Mouse (Mus musculus): ENCODE results near the gene Cyb5d1. TPM values are rescaled to one million over a fixed set of nuclear protein-coding genes. Genes with fewer than 3 reads are reported as not detected.
A peak's percentile ranks its signal among the peaks of the same experiment; 100 is the strongest.

Cyb5d1 gene
- polyA plus RNA-seq, 1 experiment from 2014 or later: 47.7 TPM

GRCm38 (mm10) chr11:69382478-69383105 lies 12.8 kb downstream of the Cyb5d1 start:
- no peaks in the 10 kb centered on the region for H3K27me3 ChIP-seq
- H3K4me1 ChIP-seq (replicated peaks): no peaks in the 10 kb centered on the region
- H3K4me2 ChIP-seq (replicated peaks): no peak overlapping the region
- ATAC-seq: no peak
- no peak overlapping the region for H3K4me3 ChIP-seq (replicated peaks)
- no peak overlapping the region for H3K27ac ChIP-seq
- H3K9me3 ChIP-seq: no peaks in the 10 kb centered on the region
- peaks cover 11% of the 10 kb centered on the region; the same call in 1 of the 2 replicates for H3K36me3 ChIP-seq
- 0 out of 2 replicates have a peak overlapping the region, but pooled peaks have one; percentile 7 for H3K9ac ChIP-seq (replicated peaks)
- WGBS: 69% methylated on average over 10 of the region's 10 CpGs

- Histone ChIP-seq H3K27me3 (no peaks in the 10 kb centered on the region), H3K4me2 (replicated peaks) (no peak overlapping the region), H3K4me3 (replicated peaks) (no peak overlapping the region), H3K36me3 (peaks cover 14% of the 10 kb centered on the region; the same call in 1 of the 2 replicates), H3K9ac (replicated peaks) (no peak overlapping the region), H3K9me3 (no peaks in the 10 kb centered on the region), H3K27ac (no peak overlapping the region), H3K4me1 (replicated peaks) (no peaks in the 10 kb centered on the region)
- 86% methylated on average over 6 of the region's 6 CpGs for WGBS
- ATAC-seq: no peak
Observed at GRCm38 (mm10) chr11:69381356-69381755, 14.1 kb downstream of the Cyb5d1 start.

GRCm38 (mm10) chr11:69379600-69379999 lies 15.8 kb downstream of the Cyb5d1 start:
- Histone ChIP-seq H3K4me2 (replicated peaks) (no peak overlapping the region), H3K36me3 (peaks cover 18% of the 10 kb centered on the region), H3K9ac (replicated peaks) (no peak overlapping the region), H3K4me3 (replicated peaks) (no peak overlapping the region), H3K27me3 (no peaks in the 10 kb centered on the region), H3K9me3 (no peaks in the 10 kb centered on the region), H3K27ac (no peak overlapping the region), H3K4me1 (replicated peaks) (no peaks in the 10 kb centered on the region)
- ATAC-seq: no peak
- 91% methylated on average over 3 of the region's 3 CpGs for WGBS

GRCm38 (mm10) chr11:69377766-69378165 lies 17.7 kb downstream of the Cyb5d1 start:
- WGBS: 80% methylated on average over 3 of the region's 3 CpGs
- Histone ChIP-seq H3K27ac (no peak overlapping the region), H3K4me3 (replicated peaks) (no peak overlapping the region), H3K4me2 (replicated peaks) (no peak overlapping the region), H3K9me3 (no peaks in the 10 kb centered on the region), H3K36me3 (peaks cover 22% of the 10 kb centered on the region), H3K27me3 (no peaks in the 10 kb centered on the region), H3K4me1 (replicated peaks) (0 out of 2 replicates have a peak, but pooled peaks cover 2% of the 10 kb centered on the region), H3K9ac (replicated peaks) (no peak overlapping the region)
- no peak for ATAC-seq

DNA sequence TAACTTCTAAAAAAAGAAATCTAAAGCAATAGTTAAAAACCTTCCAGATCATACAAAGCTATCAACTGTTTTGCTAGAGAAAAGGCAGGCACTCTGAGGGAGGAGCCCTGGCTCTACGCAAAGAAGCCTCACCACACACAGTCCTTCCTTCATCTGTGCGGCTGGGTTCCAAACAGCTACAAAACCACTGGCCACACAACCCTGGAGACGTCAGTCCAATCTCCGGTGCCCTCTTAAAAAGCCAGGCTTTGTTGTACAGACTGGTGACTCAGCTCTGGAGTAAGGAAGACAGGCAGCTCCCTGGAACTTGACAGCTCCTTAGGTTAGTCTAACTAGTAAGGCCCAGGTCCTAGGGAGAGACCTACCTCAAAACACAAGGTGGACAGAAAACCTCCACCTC lies 19.8 kb downstream of the Cyb5d1 start:
- Histone ChIP-seq H3K27me3 (no peaks in the 10 kb centered on the region), H3K4me2 (replicated peaks) (no peak overlapping the region), H3K27ac (no peak overlapping the region), H3K4me3 (replicated peaks) (no peak overlapping the region), H3K9me3 (no peaks in the 10 kb centered on the region), H3K9ac (replicated peaks) (no peak overlapping the region), H3K36me3 (peaks cover 20% of the 10 kb centered on the region), H3K4me1 (replicated peaks) (peaks cover 24% of the 10 kb centered on the region)
- ATAC-seq: no peak
- 93% methylated on average over 4 of the region's 4 CpGs for WGBS

GRCm38 (mm10) chr11:69373223-69373965 lies 22.0 kb downstream of the Cyb5d1 start:
- Histone ChIP-seq H3K27ac (no peak overlapping the region), H3K9me3 (no peaks in the 10 kb centered on the region), H3K36me3 (peaks cover 20% of the 10 kb centered on the region), H3K4me3 (replicated peaks) (no peak overlapping the region), H3K4me2 (replicated peaks) (no peak overlapping the region), H3K4me1 (replicated peaks) (peaks cover 31% of the 10 kb centered on the region), H3K9ac (replicated peaks) (no peak overlapping the region), H3K27me3 (no peaks in the 10 kb centered on the region)
- no peak for ATAC-seq
- WGBS: 94% methylated on average over 16 of the region's 16 CpGs

GRCm38 (mm10) chr11:69372780-69373170 lies 22.7 kb downstream of the Cyb5d1 start:
- peaks cover 17% of the 10 kb centered on the region for H3K36me3 ChIP-seq
- no peak overlapping the region for H3K9ac ChIP-seq (replicated peaks)
- no peak overlapping the region for H3K4me2 ChIP-seq (replicated peaks)
- H3K4me3 ChIP-seq (replicated peaks): no peak overlapping the region
- peak overlapping the region; percentile 79; the same call in 1 of the 2 replicates for H3K27ac ChIP-seq
- H3K9me3 ChIP-seq: no peaks in the 10 kb centered on the region
- peaks cover 35% of the 10 kb centered on the region for H3K4me1 ChIP-seq (replicated peaks)
- no peaks in the 10 kb centered on the region for H3K27me3 ChIP-seq
- no peak for ATAC-seq
- WGBS: 67% methylated on average over 3 of the region's 3 CpGs

DNA sequence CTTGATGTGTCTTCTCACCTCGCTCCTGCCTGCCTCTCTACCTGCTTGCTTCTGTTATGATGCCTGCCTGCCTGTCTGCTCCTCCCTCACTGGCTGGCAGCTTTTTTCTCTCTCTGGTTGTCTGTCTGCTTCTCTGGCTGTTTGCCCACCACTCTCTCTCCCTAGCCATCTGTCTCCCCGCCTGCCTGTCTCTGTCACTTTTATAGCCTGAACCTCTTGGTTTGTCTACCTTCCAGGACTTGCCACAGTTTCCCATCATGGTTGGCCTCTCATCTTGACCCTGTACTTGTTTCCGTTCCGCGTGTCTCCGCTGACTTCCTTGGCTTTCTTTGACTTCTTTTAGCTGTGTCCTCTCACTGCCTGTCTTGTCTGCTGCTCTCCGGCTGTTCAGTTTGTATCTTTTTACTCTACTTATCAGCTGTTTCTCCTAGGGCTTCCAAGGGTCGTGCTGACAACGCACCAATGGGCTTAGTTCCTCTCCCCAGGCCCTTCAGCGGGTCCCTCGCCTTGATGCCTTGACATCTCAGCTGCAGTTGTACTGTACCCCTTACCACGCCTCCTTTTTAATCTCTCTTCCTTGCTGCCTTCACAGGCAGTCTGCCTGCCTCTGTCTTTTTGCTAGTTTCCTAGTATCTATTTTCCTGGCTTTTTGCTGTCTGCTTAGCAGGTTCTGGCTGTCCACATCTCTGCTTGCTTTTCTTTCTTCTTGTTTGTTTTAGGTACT lies 23.2 kb downstream of the Cyb5d1 start:
- Histone ChIP-seq H3K4me3 (replicated peaks) (peak overlapping the region; percentile 19; the same call in 1 of the 2 replicates), H3K9ac (replicated peaks) (peak overlapping the region; percentile 48), H3K4me2 (replicated peaks) (peak overlapping the region; percentile 42), H3K4me1 (replicated peaks) (peaks cover 41% of the 10 kb centered on the region), H3K9me3 (no peaks in the 10 kb centered on the region), H3K36me3 (peaks cover 13% of the 10 kb centered on the region), H3K27ac (peak overlapping the region; percentile 79), H3K27me3 (no peaks in the 10 kb centered on the region)
- ATAC-seq: no peak
- WGBS: 47% methylated on average over 12 of the region's 12 CpGs

- ATAC-seq: no peak
- H3K4me2 ChIP-seq (replicated peaks): peak overlapping the region; percentile 42
- peak overlapping the region; percentile 48 for H3K9ac ChIP-seq (replicated peaks)
- H3K27me3 ChIP-seq: no peaks in the 10 kb centered on the region
- peaks cover 43% of the 10 kb centered on the region for H3K4me1 ChIP-seq (replicated peaks)
- peaks cover 13% of the 10 kb centered on the region for H3K36me3 ChIP-seq
- H3K9me3 ChIP-seq: no peaks in the 10 kb centered on the region
- H3K27ac ChIP-seq: peak overlapping the region; percentile 79
- WGBS: 21% methylated on average over 12 of the region's 12 CpGs
- peak overlapping the region; percentile 19 for H3K4me3 ChIP-seq (replicated peaks)
Observed at GRCm38 (mm10) chr11:69371601-69372000, 23.8 kb downstream of the Cyb5d1 start.

DNA sequence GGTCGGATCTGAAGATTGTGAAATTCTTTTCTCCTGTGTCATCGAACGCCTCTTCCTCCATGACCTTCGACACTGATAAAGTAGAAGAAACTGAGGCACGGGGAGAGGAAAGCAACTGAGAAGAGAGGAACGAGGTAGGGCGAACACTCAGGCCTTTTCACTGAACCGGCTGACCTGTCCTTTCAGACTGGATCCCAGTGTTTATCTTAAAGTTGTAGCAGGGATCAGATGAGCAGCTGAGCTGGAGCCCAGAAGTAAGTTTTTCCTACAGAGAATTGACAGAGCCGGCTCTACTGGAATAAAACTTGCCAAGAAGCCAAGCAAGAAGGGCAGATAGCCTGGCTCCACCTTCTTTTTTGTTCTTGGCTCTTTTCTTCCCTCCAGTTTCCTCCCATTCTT lies 24.6 kb downstream of the Cyb5d1 start:
- WGBS: 12% methylated on average over 9 of the region's 9 CpGs
- Histone ChIP-seq H3K9ac (replicated peaks) (peak overlapping the region; percentile 48; the same call in 1 of the 2 replicates), H3K4me2 (replicated peaks) (peak overlapping the region; percentile 42), H3K27ac (peak overlapping the region; percentile 79), H3K4me1 (replicated peaks) (peaks cover 48% of the 10 kb centered on the region), H3K36me3 (peaks cover 12% of the 10 kb centered on the region), H3K27me3 (no peaks in the 10 kb centered on the region), H3K9me3 (no peaks in the 10 kb centered on the region), H3K4me3 (replicated peaks) (peak overlapping the region; percentile 19; the same call in 1 of the 2 replicates)
- no peak for ATAC-seq

DNA sequence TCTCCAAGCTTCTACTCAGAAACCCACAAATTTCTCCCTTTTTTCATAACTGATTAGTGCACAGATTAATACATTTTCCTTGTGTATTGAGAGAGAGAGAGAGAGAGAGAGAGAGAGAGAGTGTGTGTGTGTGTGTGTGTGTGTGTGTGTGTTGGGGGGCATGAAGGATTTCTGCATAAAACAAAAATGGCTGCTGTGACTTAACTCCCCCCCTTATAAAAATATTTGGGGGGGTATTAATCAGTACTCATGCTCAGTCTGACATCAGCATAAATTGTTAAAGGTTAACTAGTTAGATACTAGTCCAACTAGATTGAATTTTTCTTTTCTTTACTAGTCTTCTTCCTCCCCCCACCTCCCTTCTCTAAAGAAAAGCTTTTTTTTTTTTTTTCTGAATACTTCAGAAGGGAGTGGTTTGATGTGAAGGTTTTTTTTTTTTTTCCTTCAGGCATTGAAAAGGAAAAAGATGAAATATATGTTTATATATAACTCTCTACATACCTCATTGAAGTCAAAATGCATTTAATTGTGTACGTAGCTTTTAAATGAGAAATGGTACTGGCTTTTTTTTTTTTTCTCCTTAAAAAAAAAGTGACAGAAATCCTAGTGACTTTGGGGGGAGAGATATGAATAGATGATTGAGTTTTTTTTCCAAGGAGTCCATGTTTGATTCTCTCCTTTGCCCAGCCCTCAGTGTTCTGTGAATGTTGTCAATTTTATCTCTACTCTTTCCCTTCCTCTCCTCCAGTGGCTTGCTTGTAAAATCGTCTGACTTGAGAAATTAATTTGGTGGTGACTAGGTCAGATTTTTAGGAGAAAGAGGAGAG lies 25.2 kb downstream of the Cyb5d1 start:
- peaks cover 54% of the 10 kb centered on the region for H3K4me1 ChIP-seq (replicated peaks)

More for the DNA sequence above, 25.2 kb downstream of the Cyb5d1 start:
- ATAC-seq: no peak
- H3K4me3 ChIP-seq (replicated peaks): peak overlapping the region; percentile 95
- peak overlapping the region; percentile 99 for H3K9ac ChIP-seq (replicated peaks)
- 23% methylated on average over 2 of the region's 2 CpGs for WGBS
- no peaks in the 10 kb centered on the region for H3K27me3 ChIP-seq
- peak overlapping the region; percentile 100 for H3K27ac ChIP-seq
- H3K36me3 ChIP-seq: peaks cover 9% of the 10 kb centered on the region; the same call in 1 of the 2 replicates
- H3K9me3 ChIP-seq: no peaks in the 10 kb centered on the region
- H3K4me2 ChIP-seq (replicated peaks): peak overlapping the region; percentile 96
